In the genomic region with DNA sequence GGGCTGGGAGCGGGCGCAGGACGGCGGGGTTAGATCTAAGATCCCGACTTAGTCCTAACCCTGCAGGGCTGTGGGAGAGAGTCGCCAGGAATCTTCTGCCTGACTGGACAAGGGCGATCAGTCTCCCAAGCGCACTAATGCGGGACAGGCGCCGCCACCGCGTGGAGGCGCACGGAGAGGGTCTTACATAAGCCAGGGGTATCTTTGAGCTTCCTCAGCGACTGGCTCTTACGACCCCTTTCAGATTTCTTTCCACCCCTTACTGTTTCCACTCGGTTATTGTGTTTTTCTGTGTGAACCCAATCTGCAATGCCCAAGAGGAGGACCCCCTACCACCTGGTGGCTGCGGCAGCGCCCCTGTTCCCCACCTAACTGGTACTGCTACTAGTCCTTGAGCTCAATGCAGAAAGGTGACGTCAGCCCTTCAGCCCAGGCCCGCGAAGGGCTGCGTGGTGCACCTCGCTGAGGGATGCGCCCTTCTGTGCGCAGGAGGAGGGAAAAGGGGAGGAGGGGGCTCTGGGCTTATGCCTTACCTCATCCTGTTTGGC, we compare ENCODE assay signal across 8 mouse cellular contexts. TPM values are rescaled to one million over a fixed set of nuclear protein-coding genes. Genes with fewer than 3 reads are reported as not detected.
DNase-seq lines count a peak whose midpoint lies in the region; ATAC-seq and TF ChIP-seq lines count a peak whose summit lies in the region.

No protein-coding gene starts in this region.

- peak overlapping the region; percentile 50 for H3K9ac ChIP-seq in embryonic facial prominence, embryonic 11.5 days (replicated peaks; ENCODE audit: low read length)
- H3K9ac ChIP-seq in heart, adult 2 months (ENCODE audit: low read depth, low read length) = peak overlapping the region; percentile 73
- H3K9ac ChIP-seq in limb, embryonic 12.5 days (replicated peaks) = peak overlapping the region; percentile 51
- peak overlapping the region; percentile 63 for H3K9ac ChIP-seq in midbrain, embryonic 15.5 days

- no peak overlapping the region for H3K27ac ChIP-seq in embryonic facial prominence, embryonic 11.5 days (replicated peaks; ENCODE audit: low read depth, low read length)
- H3K27ac ChIP-seq in heart, adult 2 months = peak overlapping the region; percentile 80
- H3K27ac ChIP-seq in limb, embryonic 12.5 days = no peak overlapping the region
- H3K27ac ChIP-seq in midbrain, embryonic 15.5 days = peak overlapping the region; percentile 79

- H3K36me3 ChIP-seq in embryonic facial prominence, embryonic 11.5 days (replicated peaks; ENCODE audit: control insufficient read depth, insufficient read depth, low read depth, low read length) = no peaks in the 10 kb centered on the region
- no peaks in the 10 kb centered on the region for H3K36me3 ChIP-seq in heart, adult 2 months (ENCODE audit: control insufficient read depth, insufficient read depth, low read length)
- H3K36me3 ChIP-seq in limb, embryonic 12.5 days = no peaks in the 10 kb centered on the region
- no peaks in the 10 kb centered on the region for H3K36me3 ChIP-seq in midbrain, embryonic 15.5 days (replicated peaks)

- peak; percentile 2 for DNase-seq in ovary, postnatal 10 days (ENCODE audit: low spot score)
- DNase-seq in ovary, adult 18-20 months (ENCODE audit: low spot score) = no peak
- DNase-seq in embryonic facial prominence, embryonic 11.5 days (ENCODE audit: low spot score) = peak; percentile 63
- DNase-seq in heart, adult 2 months = peak; percentile 50 to 51
- peak; percentile 14 to 15 for DNase-seq in kidney, adult 8-10 months
- peak; percentile 39 for DNase-seq in testis, postnatal 10 days (ENCODE audit: low spot score)

- peak; percentile 90 for ATAC-seq in embryonic facial prominence, embryonic 11.5 days (replicated peaks; ENCODE audit: insufficient number of reproducible peaks, low FRiP score, low TSS enrichment, low read depth)
- ATAC-seq in limb, embryonic 12.5 days (ENCODE audit: insufficient number of reproducible peaks, insufficient read depth, low FRiP score, low TSS enrichment, low read depth) = peak; percentile 78
- ATAC-seq in midbrain, embryonic 15.5 days (replicated peaks) = peak; percentile 92

- no peaks in the 10 kb centered on the region for H3K4me1 ChIP-seq in embryonic facial prominence, embryonic 11.5 days (ENCODE audit: control insufficient read depth, insufficient read depth, low read length)
- no peaks in the 10 kb centered on the region; the same call in 1 of the 2 replicates for H3K4me1 ChIP-seq in heart, adult 2 months (ENCODE audit: control insufficient read depth, insufficient read depth, low read length)
- H3K4me1 ChIP-seq in limb, embryonic 12.5 days (replicated peaks) = no peaks in the 10 kb centered on the region
- no peaks in the 10 kb centered on the region for H3K4me1 ChIP-seq in midbrain, embryonic 15.5 days

- H3K27me3 ChIP-seq in embryonic facial prominence, embryonic 11.5 days (ENCODE audit: control insufficient read depth, insufficient read depth, low read length) = no peaks in the 10 kb centered on the region
- no peaks in the 10 kb centered on the region for H3K27me3 ChIP-seq in heart, adult 2 months (ENCODE audit: control insufficient read depth, insufficient read depth, low read length)
- H3K27me3 ChIP-seq in limb, embryonic 12.5 days = peaks cover 10% of the 10 kb centered on the region
- no peaks in the 10 kb centered on the region for H3K27me3 ChIP-seq in midbrain, embryonic 15.5 days (replicated peaks)

- H3K9me3 ChIP-seq in embryonic facial prominence, embryonic 11.5 days (replicated peaks; ENCODE audit: control insufficient read depth, low read length) = no peaks in the 10 kb centered on the region
- H3K9me3 ChIP-seq in limb, embryonic 12.5 days = no peaks in the 10 kb centered on the region
- H3K9me3 ChIP-seq in midbrain, embryonic 15.5 days = no peaks in the 10 kb centered on the region

- TF ChIP-seq CTCF in heart, adult 2 months (IDR thresholded peaks at IDR 0.05) = peak; percentile 49

- no peaks in the 10 kb centered on the region for H3K79me2 ChIP-seq in heart, adult 2 months (replicated peaks; ENCODE audit: control insufficient read depth, insufficient read depth, low read length)

- H3K4me3 ChIP-seq in embryonic facial prominence, embryonic 11.5 days (ENCODE audit: low read depth, low read length) = peak overlapping the region; percentile 44
- peak overlapping the region; percentile 56 for H3K4me3 ChIP-seq in heart, adult 2 months
- peak overlapping the region; percentile 47 for H3K4me3 ChIP-seq in limb, embryonic 12.5 days (replicated peaks)
- peak overlapping the region; percentile 53 for H3K4me3 ChIP-seq in midbrain, embryonic 15.5 days

- peak; percentile 57 for TF ChIP-seq POLR2A in heart, adult 2 months (IDR thresholded peaks at IDR 0.05; ENCODE audit: insufficient read depth, low read depth, low read length)

- peak overlapping the region; percentile 46 for H3K4me2 ChIP-seq in embryonic facial prominence, embryonic 11.5 days (ENCODE audit: low read depth, low read length)
- peak overlapping the region; percentile 63 for H3K4me2 ChIP-seq in limb, embryonic 12.5 days
- peak overlapping the region; percentile 49 for H3K4me2 ChIP-seq in midbrain, embryonic 15.5 days

- 15% methylated on average over 24 of the region's 27 CpGs for WGBS in embryonic facial prominence, embryonic 11.5 days
- WGBS in heart, adult 2 months = 15% methylated on average over 27 of the region's 27 CpGs
- 14% methylated on average over 27 of the region's 27 CpGs for WGBS in limb, embryonic 12.5 days
- 12% methylated on average over 27 of the region's 27 CpGs for WGBS in midbrain, embryonic 15.5 days

- no peak for TF ChIP-seq EP300 in heart, adult 2 months (IDR thresholded peaks at IDR 0.05; ENCODE audit: insufficient read depth, low read depth, low read length)

- intact Hi-C loops in heart, adult 2 months (cut with DNase I) = loop anchor here (2.0 to 5.0 kb wide), 4 partner anchors 72 to 253 kb away; no protein-coding TSS in a partner anchor

RNA-seq across cellular contexts. Expression of gene Tspan7, which starts 0.8 kb away (rescaled TPM):
- 73.9 and 79.4 TPM in 2 replicates for polyA plus RNA-seq in embryonic facial prominence, embryonic 11.5 days (2014; fragmentation: Nextera tagmentation; extraction: Ambion mirVana)
- total RNA-seq in heart, adult 2 months (2021) = 100 to 1,000 TPM; 120 to 128 TPM
- 150 and 197 TPM in 2 replicates for polyA plus RNA-seq in heart, adult 2 months (2012; rRNA removed)
- 44.7 and 50.5 TPM in 2 replicates for polyA plus RNA-seq in limb, embryonic 12.5 days (2016; fragmentation: Nextera tagmentation; extraction: Ambion mirVana)
- polyA plus RNA-seq in midbrain, embryonic 15.5 days (2015; fragmentation: Nextera tagmentation; extraction: Ambion mirVana) = 422 and 425 TPM in 2 replicates

Comparison
In these comparisons a context has a peak if more than half of its experiments do, and no peak if none do; other contexts are left out.
1. H3K27ac ChIP-seq: peak in heart, adult 2 months (single experiment) and midbrain, embryonic 15.5 days (single experiment); none in embryonic facial prominence, embryonic 11.5 days (single experiment) and limb, embryonic 12.5 days (single experiment).
2. Peak in every context shown above with its lines, with median percentiles within 50 percentile points of each other: ATAC-seq, H3K4me2 ChIP-seq, H3K4me3 ChIP-seq and H3K9ac ChIP-seq.